Mouse (Mus musculus) heart, postnatal 0 days (tissue): ENCODE results near the gene Mbtps2. TPM values are rescaled to one million over a fixed set of nuclear protein-coding genes. Genes with fewer than 3 reads are reported as not detected.

Experiments used
- ATAC-seq: fragments of 200-750 bp; cut with Nextera tagmentation; 2 replicates; pipeline ENCODE4 v1.8.0; 2017; ENCODE audit warnings: low read depth, moderate number of reproducible peaks, moderate library complexity; ENCODE audit not compliant: insufficient read depth
- DNase-seq: peaks from one replicate; pipeline ENCODE4 v3.0.0-alpha.2; 2016; ENCODE audit warnings: low spot score
- H3K27ac ChIP-seq: fragments of 300-500 bp; sonication (generic); 2 replicates; pipeline ENCODE4 v1.5.1; 2014; ENCODE audit warnings: low read depth, mild to moderate bottlenecking
- H3K27me3 ChIP-seq: fragments of 300-500 bp; sonication (generic); 2 replicates; pipeline ENCODE4 v1.6.1; 2014; ENCODE audit warnings: low read length, mixed read lengths; ENCODE audit not compliant: control insufficient read depth, insufficient read depth
- H3K36me3 ChIP-seq: fragments of 300-500 bp; sonication (generic); replicated peaks from 2 replicates; pipeline ENCODE4 v1.6.1; 2014; ENCODE audit warnings: low read length, mixed read lengths; ENCODE audit not compliant: control insufficient read depth, insufficient read depth
- H3K4me1 ChIP-seq: fragments of 300-500 bp; sonication (generic); 2 replicates; pipeline ENCODE4 v1.6.1; 2014; ENCODE audit warnings: antibody characterized with exemption; ENCODE audit not compliant: control insufficient read depth, insufficient read depth
- H3K4me2 ChIP-seq: fragments of 300-500 bp; sonication (generic); 2 replicates; pipeline ENCODE4 v1.6.1; 2014; ENCODE audit warnings: low read depth, mild to moderate bottlenecking, low read length, moderate library complexity
- H3K4me3 ChIP-seq: fragments of 300-500 bp; sonication (generic); 2 replicates; pipeline ENCODE4 v1.5.1; 2014; ENCODE audit warnings: low read depth, low read length
- H3K9ac ChIP-seq: fragments of 300-500 bp; sonication (generic); replicated peaks from 2 replicates; pipeline ENCODE4 v1.6.1; 2014; ENCODE audit warnings: low read depth, low read length, mixed read lengths
- H3K9me3 ChIP-seq: fragments of 300-500 bp; sonication (generic); replicated peaks from 2 replicates; pipeline ENCODE4 v1.6.1; 2016; ENCODE audit warnings: low read length; ENCODE audit not compliant: control insufficient read depth
- CTCF ChIP-seq: IDR thresholded peaks from 2 replicates; pipeline ENCODE4 v1.5.1; 2016; ENCODE audit warnings: antibody characterized with exemption, control low read depth, low read depth
- EP300 ChIP-seq: IDR thresholded peaks from 2 replicates; pipeline ENCODE4 v1.6.1; 2016; ENCODE audit warnings: antibody characterized with exemption, low read depth
- WGBS: fragments of 180-500 bp; shearing (Covaris S2); extraction: QIAGEN DNeasy Blood & Tissue Kit; methylation state at CpG from one replicate; pipeline ENCODE4 v1.1.7; 2014; 5-methylcytosine and 5-hydroxymethylcytosine counted together
- polyA plus RNA-seq: library from polyadenylated mRNA; unstranded; fragments of >200 nt; fragmentation: Nextera tagmentation; extraction: Ambion mirVana; gene quantifications from 2 replicates; pipeline ENCODE4 v1.2.1, GENCODE M21; 2015
- total RNA-seq: library from RNA; depleted of rRNA; stranded (reverse); fragments of >200 nt; gene quantifications from 2 replicates; pipeline ENCODE4 v1.2.3, GENCODE M21; 2014; ENCODE audit warnings: low replicate concordance

Gene Mbtps2
- total and polyA plus RNA-seq, 2 experiments from 2014 or later: 3.9 to 8.5 TPM

DNA sequence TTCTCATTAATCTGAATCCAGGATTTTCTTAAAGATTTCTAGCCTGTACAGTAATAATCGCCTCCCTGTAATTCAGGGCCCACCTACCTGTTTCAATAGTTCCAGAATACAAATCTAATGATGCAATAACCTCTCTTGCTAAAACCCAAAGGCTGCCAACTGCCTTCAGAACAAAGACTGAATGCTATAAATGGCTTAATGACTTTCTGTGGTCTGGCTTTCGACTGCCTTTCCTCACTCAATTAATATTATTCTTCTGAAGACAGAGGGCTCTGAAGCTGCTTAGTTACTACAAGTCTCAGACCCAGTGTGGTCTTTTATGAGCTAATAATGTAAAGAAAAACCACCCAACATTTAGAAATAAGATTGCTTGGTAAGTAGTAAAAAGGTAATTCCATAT, 96.6 kb downstream of the Mbtps2 start:
- Histone ChIP-seq H3K27me3 (no peaks in the 10 kb centered on the region), H3K36me3 (no peaks in the 10 kb centered on the region), H3K4me1 (no peaks in the 10 kb centered on the region), H3K4me2 (no peak overlapping the region), H3K9ac (no peak overlapping the region), H3K27ac (no peak overlapping the region), H3K9me3 (no peaks in the 10 kb centered on the region), H3K4me3 (no peak overlapping the region)
- WGBS: 45% methylated on average over 2 of the region's 2 CpGs
- DNase-seq (no peak), ATAC-seq (no peak)
- no peak for TF ChIP-seq EP300
- no peak for TF ChIP-seq CTCF

DNA sequence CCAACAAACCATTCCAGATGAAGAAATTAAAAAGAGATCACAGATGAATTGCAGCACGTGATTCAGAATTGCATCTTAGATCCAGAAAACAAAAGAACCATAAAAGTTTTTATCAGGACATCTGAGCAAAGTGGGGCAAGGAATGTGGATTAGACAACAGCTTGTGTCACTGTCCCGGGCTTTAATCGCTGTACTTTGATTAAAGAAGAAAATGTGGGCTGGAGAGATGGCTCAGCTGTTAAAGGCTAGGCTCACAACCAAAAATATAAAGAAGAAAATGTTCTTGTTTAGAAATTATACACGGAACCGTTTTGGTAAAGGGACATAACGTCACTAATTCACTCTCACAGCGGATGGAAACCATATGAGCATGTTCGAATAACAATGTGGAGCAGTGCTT, 98.5 kb downstream of the Mbtps2 start:
- no peak overlapping the region for H3K4me3 ChIP-seq
- H3K27ac ChIP-seq: no peak overlapping the region
- H3K9ac ChIP-seq: no peak overlapping the region
- no peak overlapping the region for H3K4me2 ChIP-seq
- H3K36me3 ChIP-seq: no peaks in the 10 kb centered on the region
- H3K4me1 ChIP-seq: no peaks in the 10 kb centered on the region
- ATAC-seq (no peak), DNase-seq (no peak)
- no peaks in the 10 kb centered on the region for H3K27me3 ChIP-seq
- no peaks in the 10 kb centered on the region for H3K9me3 ChIP-seq
- 68% methylated on average over 8 of the region's 8 CpGs for WGBS
- TF ChIP-seq CTCF (no peak), EP300 (no peak)

DNA sequence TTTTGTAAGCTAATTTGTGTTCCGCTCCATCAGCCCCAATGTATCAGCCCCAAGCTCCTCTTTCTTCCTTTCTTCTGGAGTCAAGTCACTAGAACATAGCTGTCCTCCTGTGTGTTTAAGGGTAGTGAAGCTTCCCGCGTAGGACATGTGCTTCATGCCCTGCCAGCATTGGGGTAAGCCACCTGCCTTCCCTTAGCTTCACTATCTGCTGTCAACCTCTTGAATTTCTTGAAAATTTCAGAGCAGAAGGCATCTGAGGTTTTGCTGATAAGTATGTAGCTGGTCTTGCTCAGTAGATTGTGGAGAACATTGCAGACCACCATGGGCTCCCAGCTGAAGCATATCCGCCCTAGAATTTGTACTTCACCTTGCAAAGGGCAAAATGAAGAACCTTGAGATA, 105.4 kb downstream of the Mbtps2 start:
- Histone ChIP-seq H3K4me1 (no peaks in the 10 kb centered on the region), H3K27ac (no peak overlapping the region), H3K36me3 (no peaks in the 10 kb centered on the region), H3K27me3 (no peaks in the 10 kb centered on the region), H3K9me3 (no peaks in the 10 kb centered on the region), H3K4me3 (no peak overlapping the region), H3K9ac (no peak overlapping the region), H3K4me2 (no peak overlapping the region)
- 87% methylated on average over 4 of the region's 4 CpGs for WGBS
- DNase-seq (no peak), ATAC-seq (no peak)
- TF ChIP-seq EP300: no peak
- TF ChIP-seq CTCF: no peak

DNA sequence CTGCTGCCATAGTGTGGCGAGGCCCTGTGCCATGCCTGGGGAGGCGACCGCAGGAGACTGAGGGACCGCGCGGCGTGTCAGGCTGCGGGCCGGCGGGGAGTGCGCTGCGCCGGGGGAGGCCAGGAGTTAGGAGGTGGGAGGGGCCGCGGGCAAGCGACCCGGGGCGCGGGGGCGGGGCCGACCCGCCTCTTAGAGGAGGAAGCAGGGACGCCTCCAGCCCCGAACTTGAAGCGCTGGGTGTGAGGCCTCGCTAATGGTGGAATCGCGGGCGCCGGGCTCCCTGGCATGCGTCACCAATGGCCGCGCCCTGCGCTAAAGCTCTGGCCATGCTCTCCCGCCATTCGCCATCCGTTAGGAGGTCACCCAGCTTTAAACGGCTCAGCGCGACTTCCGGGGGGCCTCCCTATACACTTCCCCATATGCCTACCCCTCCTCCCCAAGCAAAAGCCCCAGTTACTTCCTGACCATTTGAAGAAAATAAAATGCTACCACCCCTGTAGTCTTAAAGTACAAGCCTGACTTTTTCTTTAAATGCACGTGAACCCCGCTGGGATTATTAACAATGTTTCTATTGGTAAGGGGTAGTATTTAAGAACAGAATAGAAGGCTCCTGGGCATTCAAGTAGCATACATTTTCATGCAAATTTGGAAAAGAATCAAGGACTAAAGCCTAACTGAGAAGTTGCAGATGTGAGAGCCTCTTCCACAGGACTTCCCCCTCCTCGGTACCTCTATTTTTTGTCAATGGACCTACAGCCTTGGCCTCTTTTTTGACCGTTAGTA, 106.4 kb downstream of the Mbtps2 start, which contains the start of gene Sms:
TSS of gene Sms (minus strand) at position 344 of the 783 bp plus-strand sequence.
- ATAC-seq (peak; percentile 89), DNase-seq (peak; percentile 40)
- Histone ChIP-seq H3K27ac (peak within 1 kb of the TSS; percentile 79), H3K4me2 (peak within 1 kb of the TSS; percentile 74), H3K4me3 (peak within 1 kb of the TSS; percentile 68), H3K9ac (peak within 1 kb of the TSS; percentile 74), H3K4me1 (no peaks in the 10 kb centered on the region), H3K9me3 (no peaks in the 10 kb centered on the region), H3K36me3 (no peaks in the 10 kb centered on the region), H3K27me3 (no peaks in the 10 kb centered on the region)
- no peak for TF ChIP-seq EP300
- no peak for TF ChIP-seq CTCF
- WGBS: 23% methylated on average over 27 of the region's 45 CpGs

DNA sequence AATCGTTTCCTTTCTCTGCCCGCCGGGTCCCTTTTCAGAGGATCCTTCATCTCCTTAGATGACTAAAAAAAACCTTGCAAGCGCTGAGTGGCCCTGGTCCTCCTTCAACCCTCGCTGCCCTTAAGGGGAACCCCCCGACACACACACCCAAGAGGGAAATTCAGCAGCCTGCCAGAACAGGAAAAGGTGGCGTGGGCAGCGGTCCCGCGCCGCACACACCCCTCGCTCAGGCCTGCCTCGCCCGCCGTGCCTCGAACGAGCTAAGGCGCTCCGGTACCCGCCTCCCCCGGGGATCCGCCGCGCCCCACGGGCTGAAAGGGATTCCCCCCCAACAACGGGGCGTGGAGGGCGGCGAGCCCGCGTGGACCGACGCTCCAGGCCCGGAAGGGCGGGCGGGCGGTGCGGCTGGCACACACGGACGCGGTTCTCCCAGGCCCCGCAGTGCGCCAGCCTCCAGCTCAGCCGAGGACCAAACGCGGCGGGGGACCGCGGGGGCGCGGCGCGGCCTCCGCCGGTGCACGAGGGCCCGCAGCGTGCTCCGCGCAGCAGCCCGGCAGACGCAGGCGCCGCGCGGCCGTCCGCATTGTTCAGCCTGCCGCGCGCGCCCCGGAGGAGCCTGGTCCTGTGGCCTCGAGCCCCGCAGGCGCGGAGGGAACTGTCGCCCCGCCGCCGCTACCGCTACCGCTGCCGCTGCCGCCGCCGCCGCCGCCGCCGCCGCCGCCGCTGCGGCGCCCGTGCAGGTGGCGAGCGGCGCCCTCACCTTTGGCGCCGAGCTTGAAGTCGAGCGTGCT, 107.2 kb downstream of the Mbtps2 start:
- DNase-seq: no peak
- TF ChIP-seq EP300 (no peak), CTCF (no peak)
- H3K4me2 ChIP-seq: peak overlapping the region; percentile 74
- H3K27me3 ChIP-seq: no peaks in the 10 kb centered on the region
- H3K9me3 ChIP-seq: no peaks in the 10 kb centered on the region
- H3K36me3 ChIP-seq: no peaks in the 10 kb centered on the region
- peak overlapping the region; percentile 74 for H3K9ac ChIP-seq
- WGBS: 30% methylated on average over 63 of the region's 104 CpGs
- peak overlapping the region; percentile 68 for H3K4me3 ChIP-seq
- no peaks in the 10 kb centered on the region for H3K4me1 ChIP-seq
- peak overlapping the region; percentile 79 for H3K27ac ChIP-seq
- peak; percentile 77 for ATAC-seq
